Mouse (Mus musculus) MEL-GATA-1-ER (cell line): ENCODE measurements around the gene Dmrta2.

Experiments used
- DNase-seq: peaks from one replicate; pipeline ENCODE4 v3.0.0-alpha.2; 2012; ENCODE audit warnings: low read depth; ENCODE audit errors: extremely low read depth

Dmrta2 gene

DNA sequence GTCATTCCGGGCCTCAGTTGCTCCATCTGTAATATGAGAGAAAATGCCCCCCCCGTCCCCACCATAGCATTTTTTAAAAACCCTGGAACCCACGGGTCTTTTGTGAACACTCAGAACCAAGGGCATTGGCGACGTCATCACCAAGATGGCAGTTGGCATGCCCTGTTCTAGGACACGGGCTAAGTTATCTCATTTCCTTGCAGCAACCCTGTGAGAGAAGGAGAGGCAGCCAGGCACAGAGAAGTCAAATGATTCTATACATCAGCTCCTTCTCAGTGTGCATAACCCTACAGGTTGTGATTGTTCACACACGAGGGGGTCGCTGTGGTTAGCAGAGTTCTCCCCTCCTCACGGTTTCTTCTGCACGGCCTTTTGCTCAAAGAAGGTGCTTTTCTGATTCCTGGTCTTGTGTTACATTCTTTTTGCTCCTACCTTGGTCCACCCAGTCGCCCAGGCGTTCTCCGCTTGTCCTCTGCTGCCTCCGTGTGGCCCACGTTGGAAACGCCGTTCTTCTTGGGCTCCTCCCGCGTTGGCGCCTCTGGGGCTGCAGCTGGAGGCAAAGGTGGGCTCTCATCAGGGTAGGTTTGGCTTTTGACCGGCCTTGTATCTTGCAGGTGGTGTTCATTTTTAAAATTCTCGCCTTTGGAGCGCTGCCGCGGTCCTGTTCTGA, 44.2 kb downstream of the Dmrta2 start:
- no peak for DNase-seq

DNA sequence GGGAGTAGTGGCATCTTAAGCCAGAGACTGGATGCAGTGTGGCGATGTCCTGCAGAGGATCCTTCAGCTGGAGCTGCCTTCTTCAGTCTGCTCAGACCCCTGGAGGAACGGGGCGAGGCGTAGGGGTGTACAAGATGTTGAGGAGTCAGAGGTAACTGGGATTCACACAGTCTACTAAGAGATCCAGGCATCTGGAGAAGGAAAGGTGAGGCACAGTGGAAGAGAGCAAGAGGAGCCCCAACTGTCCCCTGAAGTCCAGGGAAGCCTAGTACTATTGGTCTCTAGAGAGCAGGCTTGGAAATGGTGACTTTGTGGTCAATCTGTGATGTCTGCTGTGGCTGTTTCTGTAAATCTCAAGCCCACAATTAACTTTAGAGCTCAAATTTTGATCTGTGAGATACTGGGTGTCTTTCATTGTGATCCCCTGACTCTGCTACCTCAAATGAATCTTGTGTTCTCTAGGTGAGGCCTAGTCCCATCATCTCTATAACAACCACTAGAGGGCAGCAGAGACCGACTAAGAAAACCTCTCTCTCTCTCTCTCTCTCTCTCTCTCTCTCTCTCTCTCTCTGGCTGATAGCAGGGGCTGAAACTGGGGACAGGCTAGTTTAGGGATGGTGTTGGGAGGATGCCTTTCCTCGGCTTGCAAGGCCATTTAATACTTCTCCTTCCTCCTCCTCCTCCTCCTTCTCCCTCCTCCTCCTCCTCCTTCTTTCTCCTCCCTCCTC, 50.8 kb downstream of the Dmrta2 start:
- peak; percentile 26 for DNase-seq

DNA sequence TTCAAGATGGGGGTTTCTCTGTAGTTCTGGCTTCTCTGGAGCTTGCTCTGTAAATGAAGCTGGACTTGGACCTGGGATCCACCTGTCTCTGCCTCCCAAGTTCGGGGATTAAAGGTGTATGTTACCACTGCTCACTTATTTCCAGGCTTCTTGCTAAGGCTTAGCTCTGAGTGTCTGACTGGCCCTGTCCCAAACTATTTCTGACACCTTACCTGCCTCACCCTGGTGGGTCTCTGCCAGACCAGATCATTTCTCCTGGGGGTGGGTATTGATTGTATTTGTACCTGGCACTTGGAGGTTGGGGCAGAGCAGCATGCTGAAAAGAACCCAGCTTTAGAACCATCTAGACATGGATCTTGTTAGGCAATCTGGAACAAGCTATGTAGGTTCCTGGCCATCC, 51.6 kb downstream of the Dmrta2 start:
- no peak for DNase-seq
